Mouse (Mus musculus) heart, postnatal 10 days (tissue): ENCODE data around the gene Hist3h2a. TPM values are rescaled to one million over a fixed set of nuclear protein-coding genes. Genes with fewer than 3 reads are reported as not detected.

Experiments
- DNase-seq, 2 experiments: peaks; one replicate each; pipeline ENCODE4 v3.0.0; 2021
- intact Hi-C: fragments of 180-260 bp; cut with DNase I; formaldehyde crosslinking; loops from one replicate; pipeline ENCODE4 v1.15.1; 2025
- total RNA-seq, 2 experiments: library from RNA; stranded (reverse); gene quantifications; 2 replicates each; pipeline ENCODE4 v1.2.3; 2021

Gene Hist3h2a
- total RNA-seq, 2 experiments from 2014 or later, result 33.2 to 36.7 TPM

GRCm38 (mm10) chr11:58964216-58964615 is 9.7 kb downstream of the Hist3h2a start:
- no peak for DNase-seq
- intact Hi-C loops, result loop anchor here (10.0 kb wide), 1 partner anchor 221 kb away; the partner anchor contains the start of gene Gjc2

DNA sequence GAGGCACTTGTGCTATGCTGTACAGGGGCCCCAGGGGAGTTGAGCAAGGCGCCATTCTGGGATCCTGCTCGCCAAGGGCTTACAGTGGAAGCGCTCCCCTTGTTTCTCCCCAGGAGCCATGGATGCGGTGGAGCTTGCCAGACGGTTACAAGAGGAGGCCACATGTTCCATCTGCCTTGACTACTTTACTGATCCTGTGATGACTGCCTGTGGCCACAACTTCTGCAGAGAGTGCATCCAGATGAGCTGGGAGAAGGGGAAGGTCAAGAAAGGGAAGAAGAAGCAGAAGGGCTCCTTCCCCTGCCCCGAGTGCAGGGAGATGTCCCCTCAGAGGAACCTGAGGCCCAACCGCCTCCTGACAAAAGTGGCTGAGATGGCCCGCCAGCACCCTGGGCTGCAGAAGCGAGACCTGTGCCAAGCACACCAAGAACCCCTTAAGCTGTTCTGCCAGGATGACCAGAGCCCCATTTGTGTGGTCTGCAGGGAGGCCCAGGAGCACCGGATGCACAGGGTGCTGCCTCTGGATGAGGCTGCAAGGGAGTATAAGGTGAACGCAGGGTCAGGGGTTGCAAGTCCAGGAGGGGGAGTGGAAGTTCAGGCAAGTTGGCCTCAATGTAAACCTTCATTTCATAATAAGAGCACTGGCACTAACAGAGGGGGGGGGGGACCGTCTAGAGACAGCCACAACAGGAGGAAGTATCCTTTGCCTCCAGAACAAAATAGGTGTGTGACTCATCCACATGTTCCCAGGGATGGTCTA is 10.7 kb downstream of the Hist3h2a start:
- intact Hi-C loops, result loop anchor here (10.0 kb wide), 1 partner anchor 220 kb away; the partner anchor contains the start of gene Gjc2
- no peak for DNase-seq

DNA sequence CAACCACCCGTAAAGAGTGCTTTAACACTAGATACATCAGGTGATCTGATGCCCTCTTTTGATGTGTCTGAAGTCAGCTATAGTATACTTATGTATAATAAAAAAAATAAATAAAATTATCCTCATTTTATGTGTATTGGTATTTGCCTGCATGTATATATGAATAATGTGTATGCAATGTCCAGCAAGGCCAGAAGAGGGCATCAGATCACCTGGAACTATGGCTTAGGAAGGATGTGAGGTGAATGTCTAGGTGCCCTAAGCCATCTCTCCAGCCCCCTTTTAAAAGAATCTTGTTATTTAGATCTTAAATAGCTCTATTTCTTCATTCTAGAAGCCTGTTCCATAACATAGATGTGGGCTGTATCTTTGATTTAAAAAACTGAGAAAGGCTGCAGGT is 12.9 kb downstream of the Hist3h2a start:
- DNase-seq, result peak in 1 of 2 experiments; percentile 63
- intact Hi-C loops, result loop anchor here (10.0 kb wide), 1 partner anchor 217 kb away; the partner anchor contains the start of gene Gjc2

- intact Hi-C loops, result loop anchor here (10.0 kb wide), 1 partner anchor 216 kb away; the partner anchor contains the start of gene Gjc2
- DNase-seq, result no peak
Observed at GRCm38 (mm10) chr11:58968551-58968950, 14.1 kb downstream of the Hist3h2a start.

DNA sequence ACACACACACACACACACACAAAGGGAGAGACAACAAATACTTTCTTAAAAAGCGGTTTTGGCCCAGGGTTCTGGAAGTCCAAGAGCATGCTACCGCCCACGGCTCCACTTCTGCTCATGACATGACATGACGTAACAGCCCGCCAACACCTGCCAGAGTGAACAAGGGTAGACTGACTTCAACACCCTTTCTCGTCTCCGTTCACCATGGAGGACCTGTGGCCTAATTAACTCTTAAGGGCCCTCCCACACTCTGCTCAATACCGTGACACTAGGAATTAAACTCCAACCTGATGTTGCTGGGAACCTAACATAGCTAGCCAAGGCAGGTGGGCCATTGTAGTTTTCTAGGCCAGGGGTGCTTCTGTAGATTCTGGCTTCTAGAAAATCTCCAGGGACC is 14.5 kb downstream of the Hist3h2a start:
- intact Hi-C loops, result loop anchor here (10.0 kb wide), 1 partner anchor 216 kb away; the partner anchor contains the start of gene Gjc2

GRCm38 (mm10) chr11:58969659-58970058 is 15.2 kb downstream of the Hist3h2a start:
- DNase-seq, result no peak
- intact Hi-C loops, result loop anchor here (10.0 kb wide), 1 partner anchor 215 kb away; the partner anchor contains the start of gene Gjc2

More for the DNA sequence above, 14.5 kb downstream of the Hist3h2a start:
- no peak for DNase-seq

DNA sequence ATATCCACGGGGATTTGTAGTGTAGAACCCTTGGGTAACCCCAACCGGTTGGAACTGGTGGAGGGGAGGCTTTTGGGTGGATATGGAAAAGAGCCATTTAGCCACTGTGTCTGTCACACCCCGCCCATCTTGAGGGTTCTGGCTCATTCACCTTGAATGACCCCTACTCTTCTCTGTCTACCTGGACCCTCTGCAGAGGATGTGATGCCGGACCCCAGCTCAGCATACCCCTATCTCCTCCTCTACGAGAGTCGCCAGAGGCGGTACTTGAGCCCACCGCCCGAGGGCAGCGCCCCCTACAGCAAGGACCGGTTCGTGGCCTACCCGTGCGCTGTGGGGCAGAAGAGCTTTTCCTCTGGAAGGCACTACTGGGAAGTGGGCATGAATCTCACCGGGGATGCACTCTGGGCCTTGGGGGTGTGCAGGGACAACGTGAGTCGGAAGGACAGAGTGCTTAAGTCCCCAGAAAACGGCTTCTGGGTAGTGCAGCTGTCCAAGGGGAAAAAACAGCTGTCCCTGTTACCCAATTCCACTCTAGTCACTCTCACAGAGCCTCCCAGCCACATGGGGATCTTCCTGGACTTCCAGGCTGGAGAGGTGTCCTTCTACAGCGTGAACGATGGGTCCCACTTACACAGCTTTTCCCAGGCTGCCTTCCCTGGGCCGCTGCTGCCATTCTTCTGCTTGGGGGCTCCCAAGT is 16.5 kb downstream of the Hist3h2a start:
- intact Hi-C loops, result no loop called here
- DNase-seq, result no peak

DNA sequence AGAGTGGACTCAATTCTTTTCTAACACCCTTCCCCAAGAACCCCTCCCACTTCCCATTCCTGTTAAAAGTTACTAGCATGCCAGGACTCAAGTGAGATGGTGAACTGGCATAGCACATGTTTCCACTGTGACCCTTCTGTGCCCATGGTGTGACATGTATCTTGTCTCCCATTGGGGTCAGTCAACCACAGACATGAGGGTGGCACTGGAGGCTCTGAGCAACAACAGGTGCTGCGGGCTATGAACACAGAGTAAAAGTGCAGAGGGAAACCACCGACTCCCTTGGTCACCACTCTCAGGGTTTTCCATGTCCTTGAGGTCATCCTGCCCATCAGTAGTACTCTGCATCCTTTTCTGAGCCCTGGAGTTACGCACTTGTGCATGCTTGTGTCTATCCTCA is 17.3 kb downstream of the Hist3h2a start:
- DNase-seq, result no peak
- intact Hi-C loops, result no loop called here

- intact Hi-C loops, result no loop called here
- DNase-seq, result no peak
Observed at GRCm38 (mm10) chr11:58974414-58974813, 19.9 kb downstream of the Hist3h2a start.

GRCm38 (mm10) chr11:58977150-58977549 is 22.7 kb downstream of the Hist3h2a start:
- intact Hi-C loops, result no loop called here
- DNase-seq, result no peak

- intact Hi-C loops, result loop anchor here (2.0 kb wide), 1 partner anchor 17 kb away; no protein-coding TSS in a partner anchor
- no peak for DNase-seq
Observed at GRCm38 (mm10) chr11:58977607-58978026, 23.1 kb downstream of the Hist3h2a start.

DNA sequence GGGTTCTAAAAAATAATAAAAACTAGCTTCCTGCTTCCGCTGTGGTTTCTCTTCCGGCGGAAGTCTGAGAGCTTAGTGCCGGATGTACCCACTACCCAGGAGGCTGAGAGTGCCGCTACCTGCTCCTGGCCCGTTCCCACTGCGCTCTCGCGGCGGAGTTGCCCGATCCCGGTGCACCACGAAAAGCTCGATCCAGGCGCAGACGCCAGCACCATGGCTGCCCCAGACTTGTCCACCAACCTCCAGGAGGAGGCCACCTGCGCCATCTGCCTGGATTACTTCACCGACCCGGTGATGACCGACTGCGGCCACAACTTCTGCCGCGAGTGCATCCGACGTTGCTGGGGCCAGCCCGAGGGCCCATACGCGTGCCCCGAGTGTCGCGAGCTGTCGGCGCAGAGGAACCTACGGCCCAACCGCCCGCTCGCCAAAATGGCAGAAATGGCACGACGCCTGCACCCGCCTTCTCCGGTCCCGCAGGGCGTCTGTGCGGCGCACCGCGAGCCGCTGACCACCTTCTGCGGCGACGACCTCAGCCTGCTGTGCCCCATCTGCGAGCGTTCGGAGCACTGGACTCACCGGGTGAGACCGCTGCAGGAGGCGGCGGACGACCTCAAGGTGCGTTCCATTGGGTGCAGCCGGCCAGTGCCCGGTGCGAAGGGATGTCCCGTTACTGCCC is 23.7 kb downstream of the Hist3h2a start, which contains the start of gene Trim11:
Trim11 (plus strand) TSS at position 67 of the 679 bp plus-strand sequence.
- DNase-seq, result peak; percentile 66 to 80
- intact Hi-C loops, result loop anchor here (2.0 kb wide), 1 partner anchor 17 kb away; no protein-coding TSS in a partner anchor

DNA sequence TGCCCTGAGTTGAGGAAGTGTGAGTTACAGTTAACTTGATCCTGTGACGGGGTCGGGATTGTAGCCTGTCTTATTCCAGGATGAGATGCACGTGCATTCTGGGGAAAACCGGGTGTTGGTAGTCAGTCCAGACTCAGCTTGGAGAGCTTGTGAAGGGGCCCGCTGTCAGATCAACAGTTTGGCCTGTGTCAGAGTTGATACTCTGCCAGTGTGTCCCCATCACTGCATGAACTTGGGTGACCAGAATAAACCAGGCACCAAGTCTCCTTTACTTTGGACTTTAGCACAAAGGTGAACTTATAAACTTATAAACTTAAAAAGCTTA is 24.2 kb downstream of the Hist3h2a start:
- intact Hi-C loops, result loop anchor here (2.0 kb wide), 1 partner anchor 16 kb away; no protein-coding TSS in a partner anchor
- DNase-seq, result peak in 1 of 2 experiments; percentile 23

- intact Hi-C loops, result loop anchor here (2.0 kb wide), 1 partner anchor 16 kb away; no protein-coding TSS in a partner anchor
Observed at GRCm38 (mm10) chr11:58979183-58979582, 24.7 kb downstream of the Hist3h2a start.

GRCm38 (mm10) chr11:58979661-58980060 is 25.2 kb downstream of the Hist3h2a start:
- intact Hi-C loops, result loop anchor here (2.0 kb wide), 1 partner anchor 15 kb away; no protein-coding TSS in a partner anchor
- no peak for DNase-seq

More at GRCm38 (mm10) chr11:58979183-58979582, 24.7 kb downstream of the Hist3h2a start:
- DNase-seq, result no peak

DNA sequence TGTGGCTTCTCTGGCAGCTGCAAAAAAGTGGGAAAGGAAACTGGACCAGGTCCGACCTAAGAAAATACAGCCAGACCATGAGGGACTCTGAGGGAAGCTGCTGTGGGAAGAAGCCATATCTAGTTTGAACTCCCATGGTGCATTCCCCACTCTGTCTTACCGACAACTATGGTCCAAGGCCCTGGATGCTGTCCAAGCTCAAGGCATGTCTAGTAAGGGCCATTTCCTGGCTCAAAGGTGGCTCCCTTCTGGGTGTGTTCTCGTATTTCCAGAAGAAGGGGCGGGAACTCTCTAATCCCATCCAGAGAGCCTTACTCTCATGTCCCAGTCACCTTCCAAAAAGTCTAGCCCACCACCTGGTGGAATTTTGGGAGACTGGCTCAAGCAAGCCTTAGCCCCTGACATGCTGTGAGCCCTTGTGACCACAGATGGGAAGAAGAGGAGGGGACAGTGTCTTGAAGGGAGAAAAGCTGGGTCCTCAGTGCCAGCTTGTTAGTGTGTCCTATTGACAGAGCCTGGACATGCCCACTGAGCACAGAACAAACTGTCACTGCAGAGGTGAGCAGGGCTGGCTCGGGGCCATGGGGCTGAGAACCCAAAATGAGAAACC is 26.0 kb downstream of the Hist3h2a start:
- no peak for DNase-seq
- intact Hi-C loops, result no loop called here

- intact Hi-C loops, result no loop called here
- DNase-seq, result peak; percentile 85 to 87
Observed at GRCm38 (mm10) chr11:58981541-58982447, 27.3 kb downstream of the Hist3h2a start.

GRCm38 (mm10) chr11:58982471-58983097 is 28.1 kb downstream of the Hist3h2a start:
- peak in 1 of 2 experiments; percentile 12 for DNase-seq
- intact Hi-C loops, result no loop called here
